Mouse (Mus musculus) brain, embryonic 18.5 days (tissue): ENCODE results near the gene Spib.

Experiments used
- DNase-seq: peaks from one replicate; pipeline ENCODE4 v3.0.0-alpha.2; 2012; ENCODE audit warnings: low read depth, low spot score

The Spib gene

GRCm38 (mm10) chr7:44548497-44549087 lies 16.7 kb upstream of the Spib start, which contains the start of gene Pold1:
Pold1 (minus strand) TSS chr7:44548849.
- peak; percentile 96 for DNase-seq

- no peak for DNase-seq
These were observed 15.9 kb upstream of the Spib start for GRCm38 (mm10) chr7:44547725-44548124.

- DNase-seq = no peak
These were observed 15.2 kb upstream of the Spib start for GRCm38 (mm10) chr7:44547041-44547440.

- no peak for DNase-seq
These were observed 14.4 kb upstream of the Spib start for GRCm38 (mm10) chr7:44546274-44546673.

DNA sequence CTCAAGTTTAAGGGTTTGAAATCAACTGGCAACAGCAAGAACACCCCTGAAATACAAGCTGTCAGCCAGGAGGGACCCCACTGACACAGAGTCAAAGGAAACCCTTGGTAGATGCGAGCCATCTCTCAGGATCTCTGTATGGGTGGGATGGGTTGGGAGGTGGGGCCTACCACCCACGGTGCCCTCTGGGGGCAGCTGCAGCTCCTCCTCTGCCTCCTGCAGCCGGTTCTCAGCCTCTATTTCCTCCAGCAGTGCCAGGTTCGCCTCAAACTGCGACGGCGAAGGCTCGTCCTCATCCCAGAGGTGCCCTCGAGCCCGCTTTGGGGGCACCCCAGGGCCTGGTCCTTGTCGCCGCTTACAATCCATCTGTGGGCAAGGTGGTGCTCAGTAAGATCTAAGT lies 11.2 kb upstream of the Spib start:
- no peak for DNase-seq

GRCm38 (mm10) chr7:44542555-44542954 lies 10.7 kb upstream of the Spib start:
- DNase-seq = no peak

DNA sequence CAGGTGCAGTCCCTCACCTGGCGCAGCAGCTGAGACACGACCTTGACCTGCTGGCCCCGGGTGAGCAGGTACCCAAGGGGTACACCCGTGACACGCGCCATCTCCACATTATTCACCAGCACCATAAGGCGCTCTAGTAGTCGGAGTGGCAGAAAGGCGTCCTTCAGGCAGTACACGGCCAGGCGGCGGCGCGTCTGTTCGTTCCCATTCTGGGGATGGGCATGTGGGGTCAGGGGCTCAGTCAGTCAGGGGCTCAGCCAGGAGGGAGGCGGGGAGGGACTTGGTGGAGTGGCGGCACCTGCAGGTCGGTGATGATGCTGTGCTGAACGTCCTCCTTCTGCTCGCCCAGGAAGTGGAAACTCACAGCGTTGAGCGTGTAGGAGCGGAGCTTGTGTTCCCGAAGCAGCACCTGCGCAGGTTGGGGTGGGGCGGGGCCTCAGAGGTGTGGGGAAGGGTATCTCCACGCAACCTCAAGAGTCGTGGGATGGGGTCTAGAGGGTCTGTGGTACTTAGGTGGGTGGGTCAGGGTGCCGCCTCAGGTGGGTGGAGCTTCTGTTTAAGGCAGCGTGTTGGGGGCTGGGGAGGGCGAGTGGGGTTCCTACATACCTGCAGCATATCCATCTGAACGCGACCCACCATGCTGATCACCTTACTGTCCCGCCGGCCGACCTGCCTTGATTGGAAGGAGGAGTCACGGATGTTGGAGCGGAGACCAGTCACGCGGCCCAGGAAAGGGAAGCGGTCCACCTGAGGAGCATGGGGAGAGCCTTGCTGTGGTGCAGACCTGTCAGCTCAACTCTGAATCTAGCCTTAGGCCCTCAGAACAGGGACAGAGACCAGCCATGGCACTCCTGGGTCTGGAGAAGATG lies 7.1 kb upstream of the Spib start:
- DNase-seq = no peak

GRCm38 (mm10) chr7:44537496-44537895 lies 5.6 kb upstream of the Spib start:
- no peak for DNase-seq

DNA sequence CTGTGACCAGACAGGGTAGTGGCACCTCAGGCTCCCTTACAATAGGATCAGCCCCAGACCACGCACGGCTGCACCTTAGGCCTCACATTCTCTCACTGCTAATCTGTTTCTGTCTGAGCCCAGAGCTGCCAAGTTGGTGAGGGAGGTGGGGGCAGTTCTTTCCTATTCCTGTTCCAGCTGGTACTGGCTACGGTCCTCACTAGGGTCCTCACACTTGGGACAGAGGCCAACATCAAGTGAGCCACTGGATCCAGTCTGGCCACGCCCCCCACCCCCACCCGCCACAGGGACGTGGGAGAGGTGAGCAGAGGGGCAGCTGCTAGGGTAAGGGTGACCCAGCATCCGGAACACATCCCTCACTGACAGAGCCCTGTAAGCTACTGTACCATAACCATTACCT lies 5.1 kb upstream of the Spib start:
- DNase-seq = no peak

GRCm38 (mm10) chr7:44536590-44536968 lies 4.7 kb upstream of the Spib start:
- no peak for DNase-seq

DNA sequence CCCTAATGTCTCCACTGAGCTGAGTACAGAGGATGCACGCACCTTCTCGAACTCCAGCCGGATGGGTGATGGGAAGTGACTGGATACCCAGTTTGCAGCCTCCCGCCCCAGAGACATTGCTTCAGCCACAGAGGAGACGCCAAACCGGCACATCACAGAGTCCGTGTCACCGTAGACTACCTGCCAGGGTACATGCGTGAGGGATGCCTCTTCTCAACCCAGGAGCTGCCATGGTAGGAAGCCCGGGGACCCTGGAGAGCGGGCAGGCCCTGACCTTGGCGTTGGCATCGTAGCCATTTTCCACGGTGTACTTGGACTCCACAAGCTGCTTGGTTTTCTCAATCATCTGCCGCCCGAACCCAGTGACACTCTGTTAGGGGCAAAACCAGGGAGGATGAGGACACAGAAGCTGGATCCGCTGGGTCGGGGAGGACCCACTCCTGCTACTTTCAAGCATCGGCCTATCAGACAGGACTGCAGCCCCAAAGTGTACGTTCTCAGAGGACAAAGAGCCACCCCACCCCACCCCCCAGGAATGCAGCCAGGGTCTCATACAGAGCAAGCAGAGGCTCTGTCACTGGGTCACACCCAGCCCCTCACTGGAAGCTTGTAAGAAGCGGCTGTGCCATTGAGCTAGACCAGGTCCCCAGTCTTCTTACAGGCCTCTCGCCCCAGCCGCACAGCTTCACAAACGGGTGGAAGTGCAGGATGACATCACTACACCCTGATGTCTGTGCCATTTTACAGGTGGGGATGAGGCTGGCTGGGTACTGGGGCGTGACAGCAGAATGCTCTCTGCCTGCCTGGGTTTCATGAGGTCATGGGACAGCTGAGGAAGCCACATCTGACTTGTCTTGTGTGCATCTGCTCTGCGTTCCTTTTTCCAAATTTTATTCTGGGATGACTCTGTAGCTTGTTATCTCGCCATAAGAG lies 4.1 kb upstream of the Spib start:
- DNase-seq = no peak

- no peak for DNase-seq
These were observed 3.0 kb upstream of the Spib start for GRCm38 (mm10) chr7:44534656-44535441.

DNA sequence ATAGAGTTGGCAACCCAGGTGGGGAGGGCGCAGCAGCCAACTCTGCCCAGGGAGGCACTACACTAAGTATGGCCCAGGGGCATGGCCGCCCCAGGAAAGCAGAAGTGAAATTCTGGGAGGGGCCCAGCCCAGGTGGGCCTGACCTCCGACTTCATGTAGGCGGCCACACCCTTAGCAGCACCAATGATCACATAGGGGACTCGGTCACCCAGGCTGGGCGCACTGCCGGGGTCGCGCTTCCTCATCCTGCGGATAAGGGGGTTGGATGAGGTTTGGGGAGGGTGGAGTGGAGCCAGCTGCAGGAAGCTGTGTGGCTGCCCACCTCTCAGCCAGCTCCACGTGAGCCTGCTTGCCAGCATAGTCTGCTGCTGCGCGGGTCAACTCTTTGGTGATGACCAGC lies 2.4 kb upstream of the Spib start:
- no peak for DNase-seq

- no peak for DNase-seq
These were observed 1.8 kb upstream of the Spib start for GRCm38 (mm10) chr7:44533746-44534045.

DNA sequence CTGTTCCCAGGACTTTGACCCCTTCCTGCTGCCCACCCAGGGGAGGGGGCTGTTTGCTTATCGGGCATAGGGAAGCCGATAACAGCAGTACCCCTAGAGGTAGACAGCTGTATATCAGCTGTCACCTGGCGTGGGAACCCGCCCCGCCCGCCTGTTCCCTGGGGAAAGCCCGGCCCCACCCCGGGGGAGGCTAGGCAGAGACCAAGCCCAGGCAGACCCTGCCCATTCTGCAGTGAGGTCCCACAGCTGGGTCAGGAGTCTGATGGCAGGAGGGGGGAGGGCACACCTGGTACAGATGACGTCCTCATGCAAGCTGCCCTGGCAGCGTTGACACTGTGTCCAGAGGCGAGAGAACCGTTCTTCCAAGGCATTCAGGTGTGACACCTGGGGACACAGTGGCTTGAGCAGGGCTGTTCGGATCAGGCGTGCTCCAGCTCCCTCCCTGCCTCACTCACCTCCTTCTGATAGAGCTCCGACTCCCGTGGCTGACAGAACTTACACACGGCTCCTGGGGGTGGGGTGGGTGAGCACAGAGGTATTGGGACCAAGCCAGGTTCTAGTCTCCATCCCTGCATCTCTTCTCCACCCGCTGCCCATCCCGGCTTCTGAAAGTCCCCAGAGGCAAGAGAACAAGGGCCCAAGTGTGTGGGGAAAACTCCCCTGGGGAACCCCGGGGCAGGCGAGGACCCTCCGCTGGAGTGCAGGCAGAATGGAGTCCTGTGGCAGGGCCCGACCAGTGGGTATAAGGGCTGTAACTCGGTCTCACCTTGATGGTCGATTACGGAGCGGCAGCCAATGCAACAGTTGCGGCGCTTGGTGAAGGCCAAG lies 1.3 kb upstream of the Spib start:
- no peak for DNase-seq

- DNase-seq = no peak
These were observed 664 bp downstream of the Spib start for GRCm38 (mm10) chr7:44531207-44531606.

DNA sequence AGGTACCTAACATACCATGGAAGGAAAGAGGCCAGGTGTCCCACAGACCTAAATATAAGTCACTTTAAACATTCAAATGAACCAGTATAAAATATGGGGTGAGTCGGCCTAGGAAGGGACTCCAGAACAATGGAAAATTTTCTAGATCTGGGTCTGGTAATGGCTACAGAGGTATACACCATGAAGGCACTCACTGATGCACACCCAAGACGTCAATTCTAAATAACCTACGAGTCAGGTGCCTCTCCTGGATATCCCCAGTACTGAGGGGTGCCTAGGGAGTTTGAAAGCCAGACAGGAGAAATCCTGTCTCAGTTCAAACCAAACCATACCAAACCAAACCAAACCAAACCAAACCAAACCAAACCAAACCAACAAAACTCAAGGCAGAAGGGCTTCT lies 1.4 kb downstream of the Spib start:
- DNase-seq = no peak

GRCm38 (mm10) chr7:44529518-44529917 lies 2.4 kb downstream of the Spib start:
- DNase-seq = no peak

- no peak for DNase-seq
These were observed 4.1 kb downstream of the Spib start for GRCm38 (mm10) chr7:44527483-44528398.
